Mouse (Mus musculus) layer of hippocampus, postnatal 25 days (tissue): Measurements from ENCODE around the gene Atp6v0a2. TPM values are rescaled to one million over a fixed set of nuclear protein-coding genes. Genes with fewer than 3 reads are reported as not detected.

ENCODE experiments used
- total RNA-seq, 2 experiments: library from RNA; stranded (reverse); gene quantifications; 2 replicates each; pipeline ENCODE4 v1.2.3; 2021

Atp6v0a2 gene
- total RNA-seq, 2 experiments from 2014 or later, result 53.5 to 68.2 TPM

Other genes with a start within 250 kb of the Atp6v0a2 start
- gene Sbno1, start 202.6 kb upstream of the Atp6v0a2 start, total RNA-seq, result 100 to 1,000 TPM; 143 to 144 TPM
- gene Kmt5a, start 188.6 kb upstream of the Atp6v0a2 start, total RNA-seq, result 10 to 100 TPM; 58.5 to 63.1 TPM
- 10 to 100 TPM; 18.7 to 22.7 TPM for gene Rilpl2, start 150.2 kb upstream of the Atp6v0a2 start, total RNA-seq
- 10 to 100 TPM; 20.6 to 25.9 TPM for gene Snrnp35, start 145.4 kb upstream of the Atp6v0a2 start, total RNA-seq
- 10 to 100 TPM; 57.4 to 62.4 TPM for gene Rilpl1, start 97.2 kb upstream of the Atp6v0a2 start, total RNA-seq
- gene Tmed2, start 87.9 kb upstream of the Atp6v0a2 start, total RNA-seq, result 100 to 1,000 TPM in 1 of 2 experiments, 10 to 100 TPM in 1; 90.0 to 104 TPM
- 10 to 100 TPM; 23.7 to 31.3 TPM for gene Ddx55, start 75.7 kb upstream of the Atp6v0a2 start, total RNA-seq
- 10 to 100 TPM; 32.6 to 49.0 TPM for gene Eif2b1, start 49.4 kb upstream of the Atp6v0a2 start, total RNA-seq
- 10 to 100 TPM; 29.5 to 32.8 TPM for gene Gtf2h3, start 49.4 kb upstream of the Atp6v0a2 start, total RNA-seq
- under 1 TPM; 0.32 to 0.56 TPM for gene Dnah10, start 96.5 kb downstream of the Atp6v0a2 start, total RNA-seq
- gene Ccdc92, start 233.8 kb downstream of the Atp6v0a2 start, total RNA-seq, result 10 to 100 TPM; 70.7 to 76.3 TPM
- 10 to 100 TPM; 60.8 to 68.3 TPM for gene Zfp664, start 234.1 kb downstream of the Atp6v0a2 start, total RNA-seq